Mouse (Mus musculus) heart, embryonic 11.5 days (tissue): ENCODE data around the gene Cnot11. TPM values are rescaled to one million over a fixed set of nuclear protein-coding genes. Genes with fewer than 3 reads are reported as not detected.

Experiments used
- ATAC-seq: fragments of 200-750 bp; cut with Nextera tagmentation; replicated peaks from 2 replicates; pipeline ENCODE4 v1.8.0; 2017; ENCODE audit warnings: moderate library complexity; ENCODE audit not compliant: insufficient number of reproducible peaks, low FRiP score, low TSS enrichment
- H3K27ac ChIP-seq: fragments of 300-500 bp; sonication (generic); 2 replicates; pipeline ENCODE4 v1.5.1; 2014; ENCODE audit warnings: mild to moderate bottlenecking, low read depth, low read length
- H3K27me3 ChIP-seq: fragments of 300-500 bp; sonication (generic); 2 replicates; pipeline ENCODE4 v1.6.1; 2014; ENCODE audit warnings: mild to moderate bottlenecking, low read length, mixed read lengths; ENCODE audit not compliant: control insufficient read depth, insufficient read depth
- H3K36me3 ChIP-seq: fragments of 300-500 bp; sonication (generic); 2 replicates; pipeline ENCODE4 v1.6.1; 2014; ENCODE audit warnings: mild to moderate bottlenecking, low read length, moderate library complexity, mixed read lengths; ENCODE audit not compliant: control insufficient read depth, insufficient read depth
- H3K4me1 ChIP-seq: fragments of 300-500 bp; sonication (generic); 2 replicates; pipeline ENCODE4 v1.6.1; 2014; ENCODE audit warnings: low read length; ENCODE audit not compliant: control insufficient read depth, insufficient read depth
- H3K4me2 ChIP-seq: fragments of 300-500 bp; sonication (generic); 2 replicates; pipeline ENCODE4 v1.6.1; 2014; ENCODE audit warnings: mild to moderate bottlenecking, moderate library complexity
- H3K4me3 ChIP-seq: fragments of 300-500 bp; sonication (generic); 2 replicates; pipeline ENCODE4 v1.5.1; 2014; ENCODE audit warnings: low read depth, low read length
- H3K9ac ChIP-seq: fragments of 300-500 bp; sonication (generic); 2 replicates; pipeline ENCODE4 v1.6.1; 2014; ENCODE audit warnings: mild to moderate bottlenecking, low read depth, low read length, moderate library complexity
- H3K9me3 ChIP-seq: fragments of 300-500 bp; sonication (generic); replicated peaks from 2 replicates; pipeline ENCODE4 v1.6.1; 2016; ENCODE audit warnings: low read length; ENCODE audit not compliant: control insufficient read depth
- WGBS: fragments of 180-500 bp; shearing (Covaris S2); extraction: QIAGEN DNeasy Blood & Tissue Kit; methylation state at CpG from one replicate; pipeline ENCODE4 v1.1.7; 2014; ENCODE audit not compliant: insufficient replicate concordance; 5-methylcytosine and 5-hydroxymethylcytosine counted together
- polyA plus RNA-seq: library from polyadenylated mRNA; unstranded; fragments of >200 nt; fragmentation: Nextera tagmentation; extraction: Ambion mirVana; gene quantifications from 2 replicates; pipeline ENCODE4 v1.2.1, GENCODE M21; 2014

Cnot11 gene
- 20.0 and 20.4 TPM in 2 replicates for polyA plus RNA-seq

DNA sequence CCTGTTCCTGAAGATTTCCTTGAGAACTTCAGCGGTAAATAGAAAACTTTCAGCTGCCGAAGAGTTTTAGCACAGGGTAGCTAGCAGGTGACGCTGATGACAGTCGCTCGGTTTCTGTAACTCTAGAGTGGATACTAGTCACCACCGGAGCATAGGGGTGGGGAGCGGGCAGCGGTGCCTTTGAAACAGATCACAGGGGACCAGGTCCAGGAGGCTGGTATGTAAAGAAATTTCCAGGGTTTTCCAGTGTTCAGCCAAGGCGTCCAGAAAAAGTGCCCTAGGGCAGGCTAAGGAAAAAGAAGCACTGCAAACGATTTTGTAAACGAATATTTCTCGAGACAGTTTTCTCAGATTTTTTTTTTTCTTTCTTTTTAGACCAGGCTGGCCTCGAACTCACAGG, at the start of gene Cnot11:
Gene Cnot11 (plus strand): TSS at position 162 of the 400 bp plus-strand sequence.
- peak within 1 kb of the TSS; percentile 82 for H3K27ac ChIP-seq
- no peaks in the 10 kb centered on the region for H3K9me3 ChIP-seq
- peaks cover 5% of the 10 kb centered on the region for H3K4me1 ChIP-seq
- H3K27me3 ChIP-seq = no peaks in the 10 kb centered on the region
- H3K36me3 ChIP-seq = peaks cover 14% of the 10 kb centered on the region
- 30% methylated on average over 13 of the region's 13 CpGs for WGBS
- ATAC-seq = no peak
- H3K4me2 ChIP-seq = peak within 1 kb of the TSS; percentile 96
- peak within 1 kb of the TSS; percentile 81 for H3K9ac ChIP-seq
- H3K4me3 ChIP-seq = peak within 1 kb of the TSS; percentile 74

DNA sequence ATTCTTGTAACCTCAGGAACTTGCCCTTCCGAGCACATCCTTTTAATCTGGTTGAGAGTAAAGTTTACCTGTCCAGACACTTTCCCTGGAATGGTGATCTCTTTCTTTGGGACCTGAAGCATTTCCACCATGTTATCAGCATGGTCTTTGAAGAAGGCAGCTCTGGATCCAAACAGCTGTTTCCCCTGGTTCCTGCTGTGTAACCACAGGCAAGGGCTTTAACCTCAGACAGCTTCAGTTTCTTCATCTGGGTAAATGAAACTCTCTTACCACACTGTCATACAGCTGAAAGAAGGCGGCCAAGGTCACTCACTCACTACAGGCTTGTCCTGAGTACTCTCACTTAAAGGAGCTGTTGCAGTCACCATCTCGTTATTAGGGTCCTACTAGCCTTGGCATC, 47.4 kb upstream of the Cnot11 start:
- Histone ChIP-seq H3K27ac (no peak overlapping the region), H3K9ac (no peak overlapping the region), H3K4me3 (no peak overlapping the region), H3K27me3 (no peaks in the 10 kb centered on the region), H3K4me2 (no peak overlapping the region), H3K9me3 (no peaks in the 10 kb centered on the region), H3K36me3 (no peaks in the 10 kb centered on the region), H3K4me1 (no peaks in the 10 kb centered on the region)
- no peak for ATAC-seq
- 70% methylated on average over 3 of the region's 3 CpGs for WGBS

DNA sequence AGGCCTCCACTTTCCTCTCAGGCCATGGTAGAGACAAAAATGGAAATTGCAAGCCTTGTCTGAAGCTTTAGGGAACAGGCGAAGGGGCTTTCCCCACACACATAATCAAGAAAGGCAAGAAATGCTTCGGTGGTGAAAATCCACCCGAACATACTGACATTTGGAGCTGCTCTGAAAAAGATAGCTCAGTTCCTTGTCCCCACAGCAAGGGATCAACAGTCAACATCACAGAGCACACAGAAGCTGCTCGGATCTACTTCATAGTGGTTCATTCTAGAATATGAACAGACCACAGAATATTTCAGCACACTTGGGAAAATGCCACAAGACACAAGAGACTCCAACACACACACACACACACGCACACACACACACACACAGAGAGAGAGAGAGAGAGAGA, 41.6 kb upstream of the Cnot11 start:
- no peak overlapping the region for H3K4me3 ChIP-seq
- H3K27me3 ChIP-seq = no peaks in the 10 kb centered on the region
- H3K36me3 ChIP-seq = no peaks in the 10 kb centered on the region
- no peaks in the 10 kb centered on the region for H3K4me1 ChIP-seq
- H3K9me3 ChIP-seq = no peaks in the 10 kb centered on the region
- WGBS = 76% methylated on average over 5 of the region's 5 CpGs
- H3K27ac ChIP-seq = no peak overlapping the region
- H3K9ac ChIP-seq = no peak overlapping the region
- ATAC-seq = no peak
- no peak overlapping the region for H3K4me2 ChIP-seq

DNA sequence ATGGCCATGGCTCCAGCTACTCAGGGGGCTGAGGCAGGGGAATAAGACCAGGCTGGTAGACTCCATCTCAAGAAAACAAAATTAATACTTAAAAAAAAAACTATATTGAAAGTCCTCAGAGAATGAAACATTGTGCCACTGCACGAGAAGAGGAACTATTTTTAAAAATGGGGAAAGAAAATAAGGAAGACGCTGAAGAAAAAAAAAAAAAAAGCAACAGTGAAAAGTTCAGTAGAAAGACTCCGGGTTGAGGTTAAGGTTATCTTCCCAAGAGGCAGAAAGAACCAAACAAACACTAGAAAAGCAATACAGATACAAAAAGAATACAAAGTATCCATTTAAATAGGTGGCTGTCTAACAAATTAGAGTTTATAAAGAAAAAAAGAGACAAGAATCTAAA, 41.1 kb upstream of the Cnot11 start:
- H3K27me3 ChIP-seq = no peaks in the 10 kb centered on the region
- WGBS = 70% methylated on average over 3 of the region's 3 CpGs
- H3K9ac ChIP-seq = no peak overlapping the region
- no peak for ATAC-seq
- no peak overlapping the region for H3K27ac ChIP-seq
- H3K4me2 ChIP-seq = no peak overlapping the region
- no peak overlapping the region for H3K4me3 ChIP-seq
- no peaks in the 10 kb centered on the region for H3K4me1 ChIP-seq
- no peaks in the 10 kb centered on the region for H3K36me3 ChIP-seq
- H3K9me3 ChIP-seq = no peaks in the 10 kb centered on the region

DNA sequence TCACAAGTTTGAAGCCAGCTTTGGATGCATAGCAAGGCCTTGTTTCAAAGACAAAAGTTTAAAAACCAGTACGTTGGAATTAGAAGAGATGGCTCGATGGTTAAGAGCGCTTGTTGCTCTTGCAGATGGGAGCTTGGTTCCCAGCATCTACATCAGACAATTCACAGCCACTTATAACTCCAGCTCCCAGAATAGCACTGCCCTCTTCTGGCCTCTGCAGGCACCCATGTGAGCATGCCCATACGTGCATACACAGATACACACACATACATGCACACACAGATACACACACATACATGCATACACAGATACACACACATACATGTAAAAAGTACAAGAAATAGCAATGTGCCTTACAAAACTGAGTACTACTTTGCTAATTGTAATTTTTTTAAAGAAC, 37.8 kb upstream of the Cnot11 start:
- Histone ChIP-seq H3K4me1 (no peaks in the 10 kb centered on the region), H3K27ac (no peak overlapping the region), H3K9me3 (0 out of 2 replicates have a peak, but pooled peaks cover 2% of the 10 kb centered on the region), H3K4me2 (no peak overlapping the region), H3K9ac (no peak overlapping the region), H3K27me3 (no peaks in the 10 kb centered on the region), H3K36me3 (no peaks in the 10 kb centered on the region), H3K4me3 (no peak overlapping the region)
- 87% methylated on average over 4 of the region's 4 CpGs for WGBS
- ATAC-seq = no peak

GRCm38 (mm10) chr1:39497748-39498147, 37.0 kb upstream of the Cnot11 start:
- no peak overlapping the region for H3K4me2 ChIP-seq
- no peaks in the 10 kb centered on the region for H3K27me3 ChIP-seq
- 0 out of 2 replicates have a peak, but pooled peaks cover 2% of the 10 kb centered on the region for H3K9me3 ChIP-seq
- 84% methylated on average over 11 of the region's 11 CpGs for WGBS
- H3K9ac ChIP-seq = no peak overlapping the region
- no peak overlapping the region for H3K27ac ChIP-seq
- no peaks in the 10 kb centered on the region for H3K4me1 ChIP-seq
- ATAC-seq = no peak
- H3K4me3 ChIP-seq = no peak overlapping the region
- H3K36me3 ChIP-seq = no peaks in the 10 kb centered on the region

DNA sequence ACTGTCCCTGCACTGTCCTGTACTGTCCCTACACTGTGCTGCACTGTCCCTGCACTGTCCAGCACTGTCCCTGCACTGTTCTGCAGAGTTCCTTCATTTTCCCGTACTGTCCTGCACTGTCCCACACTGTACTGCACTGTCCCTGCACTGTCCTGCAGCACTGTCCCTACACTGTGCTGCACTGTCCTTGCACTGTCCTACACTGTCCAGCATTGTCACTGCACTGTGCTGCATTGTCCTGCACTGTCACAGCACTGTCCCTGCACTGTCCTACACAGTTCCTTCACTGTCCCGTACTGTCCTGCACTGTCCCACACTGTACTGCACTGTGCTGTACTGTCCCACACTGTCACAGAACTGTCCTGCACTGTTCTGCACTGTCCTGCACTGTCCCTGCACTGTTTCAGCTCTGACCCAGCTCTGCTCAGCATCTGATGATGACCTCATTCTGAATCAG, 35.3 kb upstream of the Cnot11 start:
- H3K27ac ChIP-seq = no peak overlapping the region
- 0 out of 2 replicates have a peak, but pooled peaks cover 2% of the 10 kb centered on the region for H3K9me3 ChIP-seq
- no peak overlapping the region for H3K9ac ChIP-seq
- H3K4me2 ChIP-seq = no peak overlapping the region
- H3K27me3 ChIP-seq = no peaks in the 10 kb centered on the region
- WGBS = 81% methylated on average over 2 of the region's 2 CpGs
- no peaks in the 10 kb centered on the region for H3K36me3 ChIP-seq
- no peak overlapping the region for H3K4me3 ChIP-seq
- ATAC-seq = peak; percentile 65
- no peaks in the 10 kb centered on the region for H3K4me1 ChIP-seq

- 81% methylated on average over 17 of the region's 17 CpGs for WGBS
- no peak overlapping the region for H3K4me2 ChIP-seq
- 0 out of 2 replicates have a peak, but pooled peaks cover 2% of the 10 kb centered on the region for H3K9me3 ChIP-seq
Observed at GRCm38 (mm10) chr1:39502817-39503633, 31.8 kb upstream of the Cnot11 start.

More at GRCm38 (mm10) chr1:39502817-39503633, 31.8 kb upstream of the Cnot11 start:
- no peak overlapping the region for H3K4me3 ChIP-seq
- no peak overlapping the region for H3K9ac ChIP-seq
- no peak overlapping the region for H3K27ac ChIP-seq
- H3K36me3 ChIP-seq = no peaks in the 10 kb centered on the region
- no peaks in the 10 kb centered on the region for H3K27me3 ChIP-seq
- H3K4me1 ChIP-seq = no peaks in the 10 kb centered on the region
- ATAC-seq = no peak
